Mouse (Mus musculus): ENCODE measurements around the gene Ccdc185.
A peak's percentile ranks its signal among the peaks of the same experiment; 100 is the strongest.

The Ccdc185 gene

DNA sequence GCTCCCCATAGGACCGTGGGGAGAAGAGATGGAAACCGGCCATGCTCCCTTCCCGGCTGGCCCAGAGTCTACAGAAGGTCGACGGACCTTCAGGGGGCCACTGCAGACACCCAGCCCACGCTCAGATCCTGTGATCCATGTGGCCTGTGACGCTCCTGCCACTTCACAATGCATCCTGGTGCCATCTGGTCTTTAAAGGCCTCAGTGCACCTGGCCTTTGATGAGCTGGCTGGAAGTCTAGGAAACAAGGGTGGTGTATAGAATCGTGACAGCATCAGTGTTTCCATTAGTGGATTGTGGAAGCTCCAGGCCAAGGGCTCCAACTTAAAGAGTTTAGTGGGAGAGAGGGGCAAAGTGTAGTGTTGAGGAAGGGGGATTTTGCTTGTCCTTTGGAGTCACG, at the start of gene Ccdc185:
Ccdc185 (minus strand) TSS at position 101 of the 400 bp plus-strand sequence.
- no peak for DNase-seq

DNA sequence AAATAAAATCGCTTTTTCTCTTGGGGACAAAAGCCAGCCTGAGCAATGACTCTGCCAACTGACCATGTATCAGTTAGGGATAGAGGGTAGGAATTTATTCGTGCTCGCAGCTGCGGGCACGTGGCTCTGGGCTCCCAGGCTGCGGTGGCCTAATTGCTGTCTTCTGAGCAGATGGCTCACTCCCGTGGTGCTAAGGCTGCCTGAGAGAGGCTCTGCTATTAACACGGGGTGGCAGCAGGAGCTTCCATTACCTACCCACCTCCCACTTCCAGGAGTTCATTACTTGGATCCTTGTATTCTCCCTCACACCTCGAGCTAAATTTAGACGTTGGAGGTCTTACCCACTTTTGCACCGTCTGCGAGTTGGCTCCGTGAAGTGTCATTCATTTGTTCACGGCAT, 48.1 kb upstream of the Ccdc185 start:
- peak; percentile 60 for DNase-seq

DNA sequence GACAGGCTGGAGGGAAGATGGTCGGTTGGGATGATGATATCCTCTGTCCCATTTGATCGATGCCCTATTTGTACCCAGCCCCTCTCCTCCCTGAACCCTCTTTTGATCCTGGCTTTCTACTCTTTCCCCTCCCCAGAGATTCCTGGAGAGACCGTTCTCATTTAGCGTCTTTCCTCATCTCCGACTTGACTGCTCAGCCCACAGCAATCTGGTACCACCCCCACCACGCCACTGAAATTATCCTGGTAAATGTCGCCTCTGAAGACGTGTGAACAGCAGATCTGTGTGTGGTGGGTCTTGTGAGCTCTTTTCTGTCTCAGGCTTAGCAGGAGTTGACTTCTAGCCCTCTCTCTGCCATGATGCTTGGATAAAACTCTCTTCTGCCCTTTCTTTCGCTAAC, 45.6 kb upstream of the Ccdc185 start:
- peak; percentile 53 for DNase-seq

DNA sequence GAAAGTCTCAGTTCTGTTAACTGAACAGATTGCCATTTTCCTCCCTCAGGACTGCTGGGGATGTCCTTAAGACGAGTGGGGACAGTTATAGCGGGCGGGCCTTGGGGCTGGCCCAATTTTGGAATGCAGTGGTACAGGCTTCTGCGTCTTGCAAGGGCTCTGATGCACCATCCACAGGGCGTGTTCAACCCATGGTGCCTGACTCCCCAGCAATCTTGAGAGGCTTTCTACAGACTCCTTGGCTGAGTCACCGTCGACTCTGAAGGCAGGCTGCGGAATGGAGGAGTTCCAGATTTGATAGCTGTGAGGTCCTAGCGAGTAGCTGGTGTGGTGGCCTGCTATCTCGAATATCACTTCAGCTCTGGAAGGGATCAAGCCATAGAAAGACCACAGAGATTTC, 45.2 kb upstream of the Ccdc185 start:
- DNase-seq, result peak; percentile 39

DNA sequence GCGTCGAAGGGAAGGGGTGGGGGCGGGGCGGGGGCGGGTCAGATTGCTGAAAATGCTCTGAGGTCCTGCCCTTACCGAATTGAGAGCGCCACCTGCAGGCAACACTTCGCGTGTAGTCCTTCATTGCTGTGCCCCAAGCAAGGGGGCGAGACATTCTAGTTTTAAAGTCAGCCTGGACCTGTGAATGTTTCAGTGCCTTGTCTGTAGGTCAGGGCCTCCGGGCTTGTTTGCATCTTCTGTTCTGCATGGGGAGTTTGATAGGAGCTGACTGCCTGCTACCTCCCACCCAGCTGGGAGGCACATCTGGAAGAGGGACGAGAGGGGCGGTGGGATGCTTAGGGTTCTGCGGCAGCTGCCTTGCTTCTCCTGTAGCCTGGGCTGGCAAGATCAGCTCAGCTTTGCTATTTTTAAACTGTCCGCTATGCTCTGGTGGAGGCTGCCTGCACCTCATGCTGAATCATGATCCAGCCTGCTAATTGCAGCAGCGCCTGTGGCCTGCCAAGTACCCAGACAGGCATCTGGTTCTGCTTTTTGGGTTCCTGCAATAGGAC, 43.6 kb upstream of the Ccdc185 start:
- DNase-seq, result peak; percentile 89

DNA sequence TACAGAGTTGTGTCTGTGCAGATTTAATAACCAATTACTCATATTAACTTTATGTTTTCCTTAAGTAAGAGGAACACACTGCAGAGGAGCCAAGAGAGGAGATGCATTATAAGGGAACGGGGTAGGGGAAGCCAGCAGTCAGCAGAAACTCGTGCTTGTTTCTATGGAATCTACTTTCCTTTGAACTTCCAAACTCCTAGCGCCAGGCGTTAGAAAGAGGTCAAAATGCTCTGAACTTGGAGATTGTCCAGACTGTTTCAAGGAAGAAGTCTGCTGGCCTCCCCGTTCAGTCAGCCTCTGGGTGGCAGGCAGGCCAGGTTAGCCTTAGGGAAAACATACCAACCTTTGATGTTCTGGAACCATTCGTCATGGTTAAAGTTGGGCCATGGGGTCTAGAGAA, 39.9 kb upstream of the Ccdc185 start:
- no peak for DNase-seq

DNA sequence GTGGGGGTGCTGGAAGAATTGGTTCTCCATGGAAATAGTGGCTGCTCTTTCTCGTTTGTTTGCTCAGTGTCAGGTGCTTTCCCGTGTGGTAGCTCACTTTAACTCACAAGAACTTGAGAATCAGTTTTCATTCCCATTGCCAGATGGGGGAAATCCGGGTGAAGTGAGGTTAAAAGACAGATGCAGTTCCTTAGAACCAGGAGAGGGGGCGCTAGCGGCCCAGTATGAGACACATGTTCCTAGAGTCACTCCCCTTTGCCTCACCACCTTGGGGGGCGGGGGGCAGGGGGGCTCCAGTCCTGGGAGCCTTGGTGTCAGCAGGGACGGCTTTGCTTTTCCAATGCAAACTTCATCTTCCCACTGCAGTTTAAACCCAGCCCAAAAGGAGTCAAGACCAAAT, 38.0 kb upstream of the Ccdc185 start:
- no peak for DNase-seq

DNA sequence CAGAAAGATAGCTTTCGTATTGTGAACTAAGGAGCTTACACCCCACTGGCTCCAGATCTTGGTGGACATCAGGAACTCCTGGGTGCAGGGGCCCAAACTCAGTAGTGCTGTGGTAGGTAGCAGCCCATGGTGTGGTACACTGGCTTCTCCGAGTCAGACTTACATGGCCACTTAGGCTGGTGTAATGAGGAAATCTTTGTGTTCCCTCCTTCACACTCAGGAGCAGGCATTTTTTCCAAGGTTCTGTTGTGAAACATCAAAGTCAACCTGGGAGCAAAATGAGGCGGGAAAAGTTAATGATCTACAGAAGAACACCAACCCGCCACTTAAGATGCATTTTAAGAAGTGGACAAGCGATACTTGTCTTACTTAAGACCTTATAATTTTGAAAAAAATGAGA, 36.5 kb upstream of the Ccdc185 start:
- DNase-seq, result no peak

DNA sequence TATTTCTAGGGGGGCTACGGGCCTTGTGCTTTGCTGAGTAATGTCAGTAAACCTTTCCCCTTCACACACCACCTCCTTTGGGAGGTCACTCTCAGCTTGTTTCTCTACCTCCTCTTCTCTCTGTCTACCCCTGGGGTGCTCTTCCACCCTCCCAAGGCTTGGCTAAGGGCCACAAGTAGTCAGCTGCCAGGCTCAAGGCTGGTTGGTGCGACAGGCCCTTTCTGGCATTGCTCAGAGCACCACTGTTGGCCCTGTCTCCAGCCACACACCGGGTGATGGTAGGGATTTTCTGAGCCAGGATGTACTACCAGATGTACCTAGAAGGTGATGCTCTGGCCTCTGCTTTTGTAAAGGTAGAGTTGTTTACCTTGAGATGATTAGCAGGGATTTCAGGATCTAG, 35.8 kb upstream of the Ccdc185 start:
- no peak for DNase-seq

DNA sequence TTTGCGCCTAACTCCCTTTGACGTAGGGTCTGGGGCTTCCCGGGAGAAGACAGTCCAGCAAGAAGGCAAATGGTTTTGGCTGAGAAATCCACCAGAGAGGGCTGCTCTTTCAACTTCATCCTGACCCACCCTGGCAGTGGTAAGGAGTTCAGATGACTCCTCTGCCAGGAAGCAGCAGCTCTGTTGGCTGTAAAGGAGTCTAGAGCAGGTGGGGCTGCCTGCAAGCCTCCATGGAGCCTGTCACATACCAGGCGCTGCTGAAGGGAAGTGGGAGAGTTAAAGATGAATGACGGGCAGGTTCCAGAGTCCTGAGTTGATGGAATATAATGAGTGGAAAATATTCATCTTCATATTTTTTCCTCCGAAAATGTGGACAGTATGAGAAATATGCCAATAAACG, 34.8 kb upstream of the Ccdc185 start:
- DNase-seq, result no peak

DNA sequence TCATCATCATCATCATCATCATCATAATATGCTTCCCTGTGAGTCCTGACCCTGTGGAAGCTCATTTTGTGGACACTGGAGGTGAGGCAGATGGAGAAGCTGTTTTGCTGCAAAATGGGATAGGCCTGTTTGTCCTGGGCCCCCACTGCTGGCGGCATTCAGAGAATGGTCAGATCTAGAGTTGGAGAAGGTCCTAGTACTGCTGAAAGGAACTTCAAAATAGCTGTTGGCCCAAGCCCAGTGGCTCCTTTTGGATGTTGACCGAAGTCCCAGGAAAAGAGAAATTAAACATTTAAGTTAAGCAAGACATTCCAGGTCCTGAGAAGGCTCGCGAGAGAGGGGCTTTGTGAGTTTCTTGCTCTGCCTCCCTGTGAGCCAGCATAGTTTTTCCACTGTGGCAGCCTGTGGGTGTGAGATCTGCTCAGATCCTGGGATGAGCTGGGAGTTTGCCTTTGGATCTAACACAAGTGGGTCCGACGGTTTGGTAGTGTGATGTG, 30.1 kb upstream of the Ccdc185 start:
- no peak for DNase-seq

DNA sequence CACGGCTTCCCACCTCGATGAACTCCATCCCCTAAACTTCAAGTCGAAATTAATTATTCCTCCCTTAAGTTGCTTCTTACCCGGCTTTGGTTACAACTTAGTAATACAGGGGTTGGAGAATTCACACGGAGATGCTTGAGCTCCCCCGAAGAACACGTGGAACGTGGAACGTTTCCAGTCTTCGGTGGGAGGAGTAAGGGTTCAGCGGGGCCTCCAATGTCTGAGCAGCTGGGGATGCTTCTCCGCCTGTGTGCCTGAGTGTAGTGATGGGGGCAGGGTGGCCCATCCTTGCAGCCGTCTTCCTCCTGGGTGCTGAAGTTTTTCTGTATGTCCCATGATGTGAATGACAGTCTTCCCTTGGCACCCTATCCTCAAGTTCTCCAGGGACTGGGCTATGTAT, 29.2 kb upstream of the Ccdc185 start:
- DNase-seq, result no peak

DNA sequence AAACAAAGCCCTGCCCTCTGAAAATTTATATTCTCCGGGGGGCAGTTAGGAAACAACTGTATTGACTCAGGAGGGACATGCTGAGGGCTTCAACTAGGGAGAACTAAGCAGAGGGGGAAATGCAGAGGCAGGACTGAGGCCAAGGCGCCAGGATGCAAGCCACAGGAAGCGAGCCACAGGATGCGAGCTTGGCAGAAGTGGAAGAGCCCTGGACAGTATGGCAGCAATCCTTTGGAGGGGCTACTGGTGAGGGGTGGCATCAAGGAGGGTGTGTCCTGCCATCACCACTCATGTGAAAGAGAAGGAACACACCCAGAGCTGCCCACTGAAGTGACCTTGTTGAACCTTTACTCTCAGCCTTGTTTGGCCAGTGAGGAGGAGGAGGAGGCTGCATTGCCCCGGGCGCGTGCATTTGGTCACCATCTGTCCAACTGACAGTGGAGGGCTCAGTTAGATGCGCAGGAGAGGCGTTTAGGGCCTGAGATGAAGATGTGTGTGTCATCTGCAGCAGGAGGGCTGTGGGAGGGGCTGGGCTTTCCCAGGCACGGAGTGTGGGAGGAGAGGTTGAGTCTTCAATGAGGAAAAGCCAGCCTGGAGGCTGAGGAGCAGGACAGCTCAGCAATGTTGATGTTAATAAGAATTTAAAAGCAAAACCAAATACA, 27.9 kb upstream of the Ccdc185 start:
- no peak for DNase-seq

DNA sequence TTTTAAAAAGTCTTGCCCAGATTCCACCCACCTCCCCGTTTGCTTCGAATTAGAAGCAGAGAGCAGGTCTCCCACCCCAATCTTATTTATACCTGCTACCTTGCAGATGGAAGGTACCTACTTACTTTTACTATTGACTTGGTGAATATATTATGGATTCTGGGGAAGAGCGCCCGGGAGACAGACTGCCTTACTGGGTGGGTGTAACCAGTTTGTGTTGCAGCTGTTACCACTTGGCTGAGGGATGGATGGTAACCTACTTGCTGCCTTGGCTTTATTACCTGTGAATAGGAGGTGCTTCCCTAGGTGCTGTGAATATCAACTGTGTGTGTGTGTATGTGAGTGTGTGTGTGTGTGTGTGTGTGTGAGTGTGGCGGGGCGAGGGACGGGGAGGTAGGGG, 26.6 kb upstream of the Ccdc185 start:
- peak; percentile 30 for DNase-seq

DNA sequence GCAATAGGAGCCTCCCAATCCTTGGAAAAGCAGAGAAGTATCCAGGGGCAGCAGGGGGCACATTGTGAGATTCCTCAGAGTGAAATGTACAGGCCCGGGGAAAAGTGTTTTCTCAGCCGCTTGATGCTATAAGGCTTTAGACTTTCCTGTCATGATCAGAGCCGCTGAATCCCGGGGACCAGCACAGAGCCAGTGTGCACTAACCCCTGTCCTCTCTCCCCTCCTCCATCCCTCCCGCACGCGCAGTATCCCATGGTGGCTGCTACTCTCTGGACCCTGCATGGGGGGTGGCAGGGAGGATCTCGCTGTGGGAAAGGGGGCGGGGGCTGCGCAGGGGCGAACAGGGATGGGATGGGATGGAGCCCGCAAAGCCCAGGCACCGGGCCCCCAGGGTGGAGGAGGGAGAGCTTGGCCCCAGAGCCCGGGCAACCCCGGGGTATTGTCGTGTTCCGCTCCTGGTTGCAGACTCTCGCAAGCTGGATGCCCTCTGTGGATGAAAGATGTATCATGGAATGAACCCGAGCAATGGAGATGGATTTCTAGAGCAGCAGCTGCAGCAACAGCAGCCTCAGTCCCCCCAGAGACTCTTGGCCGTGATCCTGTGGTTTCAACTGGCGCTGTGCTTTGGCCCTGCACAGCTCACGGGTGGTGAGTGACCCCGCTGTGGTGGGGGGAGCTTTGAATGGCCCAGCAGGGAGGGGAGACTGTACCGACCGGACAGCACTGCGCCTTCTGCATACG, 15.7 kb upstream of the Ccdc185 start:
- DNase-seq, result peak; percentile 12

DNA sequence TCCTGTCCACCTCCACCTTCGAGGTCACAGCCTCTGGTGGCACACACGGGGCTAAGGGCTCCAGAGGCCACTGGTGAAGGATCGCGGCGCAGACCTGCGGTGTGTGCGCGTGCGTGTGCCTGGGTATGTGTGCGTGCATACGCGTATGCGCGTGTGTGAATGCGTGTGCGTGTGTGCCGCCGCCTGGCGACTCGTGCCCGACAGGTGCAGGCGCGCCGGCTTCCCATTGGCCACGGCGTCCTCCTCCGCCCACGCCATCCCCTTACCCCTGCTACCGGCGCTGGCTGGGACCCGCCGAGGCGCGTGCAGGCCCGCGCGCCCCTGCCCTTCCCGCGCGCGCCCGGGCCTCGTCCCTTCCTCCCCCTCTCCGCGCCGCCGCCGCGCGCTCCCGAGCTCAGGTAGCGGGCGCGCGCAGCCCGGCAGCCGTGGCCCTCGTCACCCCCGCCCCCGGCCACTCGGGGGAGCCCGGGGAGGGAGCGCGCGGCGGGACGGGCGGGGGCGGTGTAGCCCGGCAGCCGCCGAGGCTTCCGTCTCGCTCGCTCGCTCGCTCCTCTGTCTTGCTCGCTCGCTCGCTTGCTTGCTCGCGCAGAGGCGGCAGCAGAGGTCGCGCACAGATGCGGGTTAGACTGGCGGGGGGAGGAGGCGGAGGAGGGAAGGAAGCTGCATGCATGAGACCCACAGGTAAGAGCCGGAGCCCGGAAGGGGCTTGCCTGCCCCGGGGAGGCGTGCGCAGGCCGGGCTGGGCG, 14.9 kb upstream of the Ccdc185 start, which contains the start of gene Susd4:
Susd4 (plus strand) TSS at position 145 of the 746 bp plus-strand sequence.
- DNase-seq, result peak; percentile 91

DNA sequence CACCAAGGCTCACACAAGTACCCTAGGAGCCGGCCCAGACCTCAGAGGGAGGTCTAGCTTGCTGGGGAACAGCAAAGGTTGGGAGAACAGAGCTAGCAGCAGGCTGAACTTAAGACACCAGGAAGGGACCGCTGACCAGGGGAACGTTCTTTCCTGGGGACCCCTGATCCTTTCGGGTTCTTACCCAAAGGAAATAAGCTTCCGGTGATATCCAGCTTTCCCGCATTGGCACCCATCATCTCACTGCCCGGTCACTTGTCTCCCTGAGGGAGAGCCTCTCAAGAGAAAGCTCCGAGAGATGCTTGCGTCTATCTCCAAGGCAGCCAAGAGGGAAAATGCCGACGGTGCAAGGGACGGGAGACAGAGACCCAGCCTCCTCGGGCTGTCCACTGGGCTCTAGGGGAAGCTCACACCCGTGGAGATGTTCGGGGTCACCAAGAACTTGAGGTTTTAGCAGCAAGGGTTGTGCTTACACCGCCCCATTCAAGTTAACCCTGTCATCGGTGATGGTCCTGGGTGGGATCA, 14.3 kb upstream of the Ccdc185 start:
- DNase-seq, result no peak

DNA sequence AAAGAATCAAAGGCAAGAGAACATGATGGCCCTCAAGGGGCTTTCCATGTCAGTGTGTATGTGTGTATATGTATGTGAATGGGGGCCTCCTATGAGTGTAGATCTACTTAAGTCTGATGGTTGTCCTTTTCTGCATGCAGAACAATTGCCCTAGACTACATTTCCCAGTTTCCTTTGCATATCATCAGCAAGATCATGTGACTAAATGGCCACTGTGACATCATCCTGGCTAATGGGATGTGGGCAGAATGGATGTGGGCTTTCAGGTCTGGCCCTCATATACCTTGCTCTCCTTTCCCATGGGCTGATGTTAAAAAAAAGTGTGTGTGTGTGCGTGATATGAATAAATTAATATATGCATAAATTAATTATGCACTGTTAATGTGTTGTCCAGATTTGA, 9.8 kb upstream of the Ccdc185 start:
- DNase-seq, result no peak

DNA sequence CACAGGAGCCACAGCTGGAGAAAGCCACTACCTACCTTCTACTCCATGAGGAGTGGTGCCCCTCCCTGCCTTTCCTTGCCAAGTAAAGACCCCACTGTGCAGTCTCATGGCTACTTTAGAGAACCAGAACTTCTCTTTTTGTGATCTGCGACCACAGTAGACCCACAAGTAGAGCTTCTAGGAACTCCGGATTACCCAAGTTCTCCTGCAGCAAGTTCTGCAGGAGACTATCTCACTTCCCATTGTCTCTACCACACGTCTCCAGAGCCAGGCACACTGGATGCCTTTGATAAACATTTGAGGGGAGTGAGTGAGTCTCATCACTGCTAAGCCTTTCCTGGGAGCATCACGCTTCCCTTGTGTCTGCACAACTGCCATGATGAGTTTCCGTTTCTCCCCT, 5.9 kb upstream of the Ccdc185 start:
- DNase-seq, result no peak

DNA sequence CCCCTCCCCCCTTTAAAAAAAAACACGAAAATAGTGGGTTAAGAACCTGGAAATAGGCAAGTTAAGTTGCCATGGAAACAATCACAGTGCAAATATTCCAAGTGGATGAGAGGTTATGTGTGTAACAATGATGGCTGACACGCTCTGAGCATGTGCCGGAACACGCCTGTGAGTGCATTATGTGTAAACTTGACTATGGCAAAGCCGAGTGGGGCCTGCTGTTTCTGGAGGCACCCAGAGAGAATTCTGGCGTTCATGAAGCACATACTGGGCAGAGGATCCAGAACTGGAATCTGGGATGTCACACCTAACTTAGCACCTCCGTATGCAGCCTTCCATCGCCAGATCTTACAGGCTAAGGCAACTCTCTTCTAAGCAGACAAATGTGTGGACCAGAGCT, 4.7 kb upstream of the Ccdc185 start:
- DNase-seq, result peak; percentile 24

DNA sequence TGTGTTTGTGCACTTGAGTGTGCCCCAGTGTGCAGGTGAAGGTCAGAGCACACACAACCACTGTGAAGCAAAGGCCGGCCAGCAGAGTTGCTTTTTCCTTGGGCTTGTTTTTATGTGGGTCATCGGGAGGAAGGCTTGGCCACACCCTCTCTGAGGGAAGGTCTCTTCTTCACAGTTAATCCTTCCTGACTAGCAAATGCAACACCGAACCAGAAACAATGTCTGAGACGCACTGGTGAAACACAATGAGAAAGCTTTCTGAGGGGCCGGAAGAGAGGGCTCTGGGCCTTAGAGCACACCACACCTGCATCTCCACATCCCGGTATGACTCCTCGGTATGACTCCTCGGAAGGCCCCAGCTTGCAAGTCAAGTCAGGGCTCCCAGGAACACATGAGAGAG, 2.3 kb upstream of the Ccdc185 start:
- no peak for DNase-seq

DNA sequence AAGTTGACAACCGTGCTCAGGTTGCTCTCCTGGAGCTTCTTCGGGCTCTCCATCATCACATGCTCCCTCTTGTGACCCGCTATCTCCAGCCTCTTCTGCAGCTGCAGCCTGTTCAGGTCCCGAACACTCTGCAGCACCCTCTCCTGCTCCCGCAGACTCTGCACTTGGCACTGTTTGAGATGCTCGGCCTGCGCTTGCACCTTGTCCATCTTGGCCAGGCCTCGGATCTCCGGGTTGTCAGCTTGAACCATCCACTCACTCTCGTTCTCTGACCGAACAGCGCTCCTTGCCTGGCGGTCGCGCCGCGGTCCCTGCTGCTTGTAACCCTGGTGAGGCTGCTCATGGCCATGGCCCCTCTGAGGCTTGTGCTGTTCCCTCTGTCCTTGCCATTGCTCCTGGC, 1.1 kb downstream of the Ccdc185 start:
- DNase-seq, result no peak

DNA sequence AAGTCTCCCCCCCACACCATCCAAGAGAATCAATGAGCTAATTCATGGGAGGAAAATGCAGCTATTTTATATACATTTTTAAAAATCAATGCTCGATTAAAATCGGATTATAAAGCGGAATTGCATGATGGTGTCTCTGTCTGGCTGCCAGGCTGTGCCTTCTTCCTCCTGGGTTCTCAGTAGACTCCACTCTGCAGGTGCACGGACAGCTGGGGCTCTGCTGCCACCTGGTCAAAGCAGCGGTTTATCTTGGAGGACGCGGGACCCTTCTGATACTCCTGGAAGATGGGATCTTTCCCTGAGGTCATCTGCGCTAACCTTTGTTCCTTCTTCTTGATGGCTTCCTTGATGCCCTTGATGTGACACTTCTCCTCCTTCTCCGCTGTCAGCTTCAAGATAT, 1.9 kb downstream of the Ccdc185 start:
- no peak for DNase-seq

Data from layer of hippocampus, adult 9-11 months (tissue).